Mouse (Mus musculus) spleen, adult 2 months (tissue): ENCODE results near the gene Iapp. TPM values are rescaled to one million over a fixed set of nuclear protein-coding genes. Genes with fewer than 3 reads are reported as not detected.
"Not testable (repeated sequence)": the region's sequence is repeated elsewhere in the genome, so short reads cannot be mapped to it uniquely, and the experiment has no call there.

Source experiments
- DNase-seq, 2 experiments: peaks; one replicate each; pipeline versions ENCODE4 v3.0.0 to v3.0.0-alpha.2; 2012 to 2021; ENCODE audit warnings: low spot score in 2 of 2, low read depth in 1 of 2
- H3K27ac ChIP-seq: fragments of 200-500 bp; 2 replicates; pipeline ENCODE4 v1.5.1; 2012; ENCODE audit warnings: low read length, inconsistent platforms; ENCODE audit not compliant: insufficient read depth
- H3K27me3 ChIP-seq: fragments of 200-500 bp; 2 replicates; pipeline ENCODE4 v1.6.1; 2012; ENCODE audit warnings: mild to moderate bottlenecking, moderate library complexity, low read length, inconsistent platforms; ENCODE audit not compliant: control insufficient read depth, insufficient read depth
- H3K36me3 ChIP-seq: fragments of 200-500 bp; 2 replicates; pipeline ENCODE4 v1.6.1; 2012; ENCODE audit warnings: mild to moderate bottlenecking, low read length, inconsistent platforms; ENCODE audit not compliant: control insufficient read depth, insufficient read depth
- H3K4me1 ChIP-seq: fragments of 200-500 bp; 2 replicates; pipeline ENCODE4 v1.6.1; 2011; ENCODE audit warnings: inconsistent platforms; ENCODE audit not compliant: control insufficient read depth, insufficient read depth, insufficient read length
- H3K4me3 ChIP-seq: fragments of 200-500 bp; 2 replicates; pipeline ENCODE4 v1.5.1; 2011; ENCODE audit warnings: mild to moderate bottlenecking, inconsistent platforms; ENCODE audit not compliant: insufficient read depth, insufficient read length; ENCODE audit errors: extremely low read depth
- CTCF ChIP-seq: fragments of 200-500 bp; IDR thresholded peaks from 2 replicates; pipeline ENCODE4 v1.5.1; 2011; ENCODE audit warnings: mild to moderate bottlenecking, inconsistent platforms; ENCODE audit not compliant: insufficient read depth, insufficient read length, insufficient replicate concordance; ENCODE audit errors: extremely low read depth
- POLR2A ChIP-seq: fragments of 200-500 bp; IDR thresholded peaks from 2 replicates; pipeline ENCODE4 v1.6.1; 2011; ENCODE audit warnings: low read depth, low read length, inconsistent platforms
- WGBS: fragments of 180-500 bp; shearing (Covaris S2); methylation state at CpG from one replicate; pipeline ENCODE4 v1.1.7; 2018; 5-methylcytosine and 5-hydroxymethylcytosine counted together
- polyA plus RNA-seq: library from polyadenylated mRNA; depleted of rRNA; stranded (reverse); fragments of >200 nt; gene quantifications from 2 replicates; pipeline ENCODE4 v1.2.3, GENCODE M21; 2012; rRNA removed

The Iapp gene
- polyA plus RNA-seq = 0.40 and 0.52 TPM in 2 replicates

GRCm38 (mm10) chr6:142298098-142298497, at the start of gene Iapp:
Iapp (plus strand) TSS chr6:142298423.
- Histone ChIP-seq H3K4me1 (no peaks in the 10 kb centered on the region), H3K27ac (no peak within 1 kb of the TSS), H3K36me3 (no peaks in the 10 kb centered on the region), H3K27me3 (no peaks in the 10 kb centered on the region), H3K4me3 (no peak within 1 kb of the TSS)
- 74% methylated on average over 4 of the region's 4 CpGs for WGBS
- no peak for TF ChIP-seq CTCF
- TF ChIP-seq POLR2A = no peak
- DNase-seq = no peak

GRCm38 (mm10) chr6:142250738-142251307, 47.4 kb upstream of the Iapp start:
- 97% methylated on average over 1 of the region's 1 CpGs for WGBS
- not testable (repeated sequence) for H3K36me3 ChIP-seq, H3K4me3 ChIP-seq, DNase-seq, H3K27me3 ChIP-seq, H3K27ac ChIP-seq, H3K4me1 ChIP-seq

- WGBS = 25% methylated on average over 4 of the region's 4 CpGs
- no peak for DNase-seq
- H3K36me3 ChIP-seq = no peaks in the 10 kb centered on the region
- H3K27me3 ChIP-seq = no peaks in the 10 kb centered on the region
- no peak for TF ChIP-seq CTCF
- no peak for TF ChIP-seq POLR2A
- H3K4me3 ChIP-seq = no peak overlapping the region
- H3K27ac ChIP-seq = no peak overlapping the region
- no peaks in the 10 kb centered on the region for H3K4me1 ChIP-seq
These were observed 22.3 kb upstream of the Iapp start for GRCm38 (mm10) chr6:142275721-142276442.

- Histone ChIP-seq H3K36me3 (no peaks in the 10 kb centered on the region), H3K4me1 (no peaks in the 10 kb centered on the region), H3K27ac (no peak overlapping the region), H3K4me3 (no peak overlapping the region), H3K27me3 (no peaks in the 10 kb centered on the region)
- WGBS = 77% methylated on average over 12 of the region's 12 CpGs
- no peak for DNase-seq
- TF ChIP-seq POLR2A (no peak), CTCF (no peak)
These were observed 8.7 kb upstream of the Iapp start for GRCm38 (mm10) chr6:142289413-142290118.

- Histone ChIP-seq H3K27me3 (no peaks in the 10 kb centered on the region), H3K4me3 (no peak overlapping the region), H3K27ac (no peak overlapping the region), H3K36me3 (no peaks in the 10 kb centered on the region), H3K4me1 (no peaks in the 10 kb centered on the region)
- no peak for DNase-seq
- TF ChIP-seq CTCF (no peak), POLR2A (no peak)
These were observed 6.9 kb downstream of the Iapp start for GRCm38 (mm10) chr6:142305076-142305475.

GRCm38 (mm10) chr6:142314285-142314684, 16.1 kb downstream of the Iapp start:
- Histone ChIP-seq H3K4me1 (no peaks in the 10 kb centered on the region), H3K27me3 (no peaks in the 10 kb centered on the region), H3K4me3 (no peak overlapping the region), H3K27ac (no peak overlapping the region), H3K36me3 (no peaks in the 10 kb centered on the region)
- TF ChIP-seq CTCF = no peak
- no peak for TF ChIP-seq POLR2A
- DNase-seq = no peak
- WGBS = 82% methylated on average over 5 of the region's 5 CpGs

GRCm38 (mm10) chr6:142317106-142317505, 18.9 kb downstream of the Iapp start:
- Histone ChIP-seq H3K36me3 (no peaks in the 10 kb centered on the region), H3K27me3 (no peaks in the 10 kb centered on the region), H3K4me1 (no peaks in the 10 kb centered on the region), H3K4me3 (no peak overlapping the region), H3K27ac (no peak overlapping the region)
- TF ChIP-seq CTCF = no peak
- no peak for TF ChIP-seq POLR2A
- DNase-seq = no peak
